Mouse (Mus musculus) bone marrow macrophage, adult 2 months (primary cell): ENCODE data around the gene Aldh3b2.

ENCODE experiments used
- CTCF ChIP-seq: IDR thresholded peaks from 2 replicates; pipeline ENCODE4 v1.5.1; 2012; ENCODE audit warnings: low read depth, mild to moderate bottlenecking, low read length, moderate library complexity
- POLR2A ChIP-seq: IDR thresholded peaks from 2 replicates; pipeline ENCODE4 v1.6.1; 2012; ENCODE audit warnings: mild to moderate bottlenecking, low read depth, low read length, borderline replicate concordance

- no peak for TF ChIP-seq POLR2A
- no peak for TF ChIP-seq CTCF
Observed at GRCm38 (mm10) chr19:3983527-3984200, 11.5 kb downstream of the Aldh3b2 start.
